Mouse (Mus musculus) MEL (cell line): ENCODE data around the gene Ppard. TPM values are rescaled to one million over a fixed set of nuclear protein-coding genes. Genes with fewer than 3 reads are reported as not detected.

Experiments
- DNase-seq: peaks from one replicate; pipeline ENCODE4 v3.0.0; 2011; ENCODE audit warnings: low read depth, low spot score
- H3K27ac ChIP-seq: 2 replicates; pipeline ENCODE4 v1.5.1; 2012; ENCODE audit warnings: low read depth, mild to moderate bottlenecking, control low read depth, low read length, moderate library complexity; ENCODE audit not compliant: control insufficient read depth
- H3K27me3 ChIP-seq, 2 experiments: fragments of 150-350 bp in 1 of 2; sonication (generic) in 1 of 2; 2 replicates each; pipeline ENCODE4 v1.6.1; 2012; ENCODE audit warnings: low read length in 2 of 2, mild to moderate bottlenecking in 2 of 2, improper control_type of control experiment in 1 of 2, moderate library complexity in 1 of 2; ENCODE audit not compliant: insufficient read depth in 2 of 2, control insufficient read depth in 1 of 2
- H3K36me3 ChIP-seq, 2 experiments: 2 replicates each; pipeline ENCODE4 v1.6.1; 2012 to 2014; ENCODE audit warnings: low read length in 2 of 2, improper control_type of control experiment in 1 of 2, inconsistent platforms in 1 of 2, mild to moderate bottlenecking in 1 of 2; ENCODE audit not compliant: insufficient read depth in 2 of 2, control insufficient read depth in 1 of 2
- H3K4me1 ChIP-seq, 2 experiments: fragments of 150-350 bp in 1 of 2; sonication (generic) in 1 of 2; 2 replicates each; pipeline ENCODE4 v1.6.1; 2012; ENCODE audit warnings: low read length in 2 of 2, improper control_type of control experiment in 1 of 2, mild to moderate bottlenecking in 1 of 2; ENCODE audit not compliant: insufficient read depth in 2 of 2, control insufficient read depth in 1 of 2
- H3K4me3 ChIP-seq, 2 experiments: fragments of 150-350 bp in 1 of 2; sonication (generic) in 1 of 2; 2 replicates each; pipeline ENCODE4 v1.5.1; 2012; ENCODE audit warnings: low read depth in 2 of 2, low read length in 2 of 2, mild to moderate bottlenecking in 2 of 2, moderate library complexity in 2 of 2, control low read depth in 1 of 2, improper control_type of control experiment in 1 of 2; ENCODE audit not compliant: control insufficient read depth in 1 of 2, insufficient read depth in 1 of 2
- H3K79me2 ChIP-seq: 2 replicates; pipeline ENCODE4 v1.6.1; 2012; ENCODE audit warnings: mild to moderate bottlenecking, low read length, moderate library complexity; ENCODE audit not compliant: control insufficient read depth, poor library complexity, insufficient read depth
- H3K9ac ChIP-seq: 2 replicates; pipeline ENCODE4 v1.6.1; 2012; ENCODE audit warnings: low read depth, mild to moderate bottlenecking, control low read depth, low read length, moderate library complexity; ENCODE audit not compliant: control insufficient read depth, poor library complexity, severe bottlenecking
- H3K9me3 ChIP-seq: fragments of 150-350 bp; sonication (generic); replicated peaks from 2 replicates; pipeline ENCODE4 v1.6.1; 2012; ENCODE audit warnings: mild to moderate bottlenecking, low read length, improper control_type of control experiment, moderate library complexity; ENCODE audit not compliant: insufficient read depth
- BHLHE40 ChIP-seq: IDR thresholded peaks from 2 replicates; pipeline ENCODE4 v1.6.1; 2012; ENCODE audit warnings: low read depth, mild to moderate bottlenecking, inconsistent platforms, low read length, improper control_type of control experiment, borderline replicate concordance
- JUND ChIP-seq: IDR thresholded peaks from 2 replicates; pipeline ENCODE4 v1.6.1; 2011; ENCODE audit warnings: low read depth, mild to moderate bottlenecking, improper control_type of control experiment, low read length
- MAX ChIP-seq: IDR thresholded peaks from 2 replicates; pipeline ENCODE4 v1.6.1; 2011; ENCODE audit warnings: low read length, improper control_type of control experiment
- MXI1 ChIP-seq: IDR thresholded peaks from 2 replicates; pipeline ENCODE4 v1.6.1; 2011; ENCODE audit warnings: mild to moderate bottlenecking, low read depth, low read length, improper control_type of control experiment
- MYB ChIP-seq: IDR thresholded peaks from 2 replicates; pipeline ENCODE4 v1.6.1; 2011; ENCODE audit warnings: mild to moderate bottlenecking, low read depth, low read length, improper control_type of control experiment
- MYC ChIP-seq: IDR thresholded peaks from 2 replicates; pipeline ENCODE4 v1.6.1; 2011; ENCODE audit warnings: low read depth, mild to moderate bottlenecking, low read length, improper control_type of control experiment, moderate library complexity
- NELFE ChIP-seq: IDR thresholded peaks from 2 replicates; pipeline ENCODE4 v1.6.1; 2011; ENCODE audit warnings: low read depth, low read length, improper control_type of control experiment
- NRF1 ChIP-seq: IDR thresholded peaks from 2 replicates; pipeline ENCODE4 v1.6.1; 2014; ENCODE audit warnings: low read depth, mild to moderate bottlenecking, inconsistent platforms, low read length, improper control_type of control experiment, moderate library complexity; ENCODE audit not compliant: poor library complexity, insufficient read depth, severe bottlenecking
- POLR2AphosphoS2 ChIP-seq: IDR thresholded peaks from 2 replicates; pipeline ENCODE4 v1.6.1; 2011; ENCODE audit warnings: low read length, improper control_type of control experiment
- SIN3A ChIP-seq: IDR thresholded peaks from 2 replicates; pipeline ENCODE4 v1.6.1; 2012; ENCODE audit warnings: low read length, improper control_type of control experiment, inconsistent platforms
- TBP ChIP-seq: IDR thresholded peaks from 2 replicates; pipeline ENCODE4 v1.8.0; 2011; ENCODE audit warnings: low read depth, low read length, improper control_type of control experiment
- TCF12 ChIP-seq: IDR thresholded peaks from 2 replicates; pipeline ENCODE4 v1.6.1; 2014; ENCODE audit warnings: low read depth, mild to moderate bottlenecking, inconsistent platforms, low read length, improper control_type of control experiment, moderate library complexity
- ZNF384 ChIP-seq: IDR thresholded peaks from 2 replicates; pipeline ENCODE4 v1.6.1; 2012; ENCODE audit warnings: low read depth, mild to moderate bottlenecking, inconsistent platforms, low read length, improper control_type of control experiment
- polyA plus RNA-seq, 2 experiments: library from polyadenylated mRNA; stranded (reverse) in 1 of 2; unstranded in 1 of 2; fragments of >175 nt in 1 of 2; fragments of >200 nt in 1 of 2; gene quantifications; 2 replicates each; pipeline versions ENCODE4 v1.2.1 to v1.2.4; 2012; ENCODE audit warnings: low replicate concordance in 2 of 2, low read depth in 1 of 2; ENCODE audit not compliant: insufficient read length in 2 of 2, insufficient read depth in 1 of 2, missing spikeins in 1 of 2
- total RNA-seq: library from RNA; depleted of rRNA; stranded (reverse); fragments of 300-350 nt; gene quantifications from 2 replicates; pipeline ENCODE4 v1.2.3, GENCODE M21; 2012

Ppard gene
- total and polyA plus RNA-seq, 3 experiments: 3.5 to 12.7 TPM; not detected in 1

GRCm38 (mm10) chr17:28204052-28204720, 28.3 kb upstream of the Ppard start (continued):
- TF ChIP-seq TCF12 (no peak), MXI1 (no peak), POLR2AphosphoS2 (no peak), TBP (no peak), MYB (no peak), MAX (no peak), NRF1 (no peak), JUND (no peak)

GRCm38 (mm10) chr17:28205443-28205842, 27.1 kb upstream of the Ppard start:
- no peak overlapping the region for H3K27ac ChIP-seq
- H3K36me3 ChIP-seq: peaks cover 0 to 10% of the 10 kb centered on the region in 2 experiments; a peak in 2 of 4 replicates
- no peak overlapping the region for H3K9ac ChIP-seq

GRCm38 (mm10) chr17:28207092-28207491, 25.4 kb upstream of the Ppard start:
- Histone ChIP-seq H3K4me1 (peaks cover 9 to 25% of the 10 kb centered on the region in 2 experiments), H3K9ac (peak overlapping the region; percentile 85), H3K36me3 (peaks cover 0 to 17% of the 10 kb centered on the region in 2 experiments; a peak in 2 of 4 replicates), H3K79me2 (peaks cover 37% of the 10 kb centered on the region), H3K4me3 (peak overlapping the region; percentile 52 to 78), H3K27me3 (no peaks in the 10 kb centered on the region), H3K9me3 (no peaks in the 10 kb centered on the region), H3K27ac (peak overlapping the region; percentile 96)
- no peak for TF ChIP-seq MAX
- no peak for TF ChIP-seq SIN3A
- no peak for TF ChIP-seq NELFE
- no peak for DNase-seq

More at GRCm38 (mm10) chr17:28205443-28205842, 27.1 kb upstream of the Ppard start:
- Histone ChIP-seq H3K27me3 (no peaks in the 10 kb centered on the region), H3K9me3 (no peaks in the 10 kb centered on the region), H3K4me3 (no peak overlapping the region), H3K4me1 (peaks cover 6 to 14% of the 10 kb centered on the region in 2 experiments), H3K79me2 (peaks cover 27% of the 10 kb centered on the region)
- DNase-seq: no peak
- TF ChIP-seq BHLHE40 (no peak), ZNF384 (no peak), MYC (no peak)
